Mouse (Mus musculus) forebrain, embryonic 15.5 days (tissue): ENCODE measurements at regions not wholly inside any gene's neighbourhood (a gene's known extent, or its start where the extent isn't known, plus 50 kb on each side); places are given as distances from the start of the nearest gene placed in this dataset.

ENCODE experiments used
- ATAC-seq: fragments of 200-750 bp; cut with Nextera tagmentation; replicated peaks from 2 replicates; pipeline ENCODE4 v1.8.0; 2017; ENCODE audit warnings: mild to moderate bottlenecking, moderate TSS enrichment, moderate library complexity
- H3K27ac ChIP-seq: fragments of 300-500 bp; sonication (generic); replicated peaks from 2 replicates; pipeline ENCODE4 v1.5.1; 2015; ENCODE audit warnings: mild to moderate bottlenecking, inconsistent platforms
- H3K27me3 ChIP-seq: fragments of 300-500 bp; sonication (generic); 2 replicates; pipeline ENCODE4 v1.6.1; 2015; ENCODE audit warnings: inconsistent platforms
- H3K36me3 ChIP-seq: fragments of 300-500 bp; sonication (generic); 2 replicates; pipeline ENCODE4 v1.6.1; 2015; ENCODE audit warnings: mild to moderate bottlenecking, inconsistent platforms
- H3K4me1 ChIP-seq: fragments of 300-500 bp; sonication (generic); 2 replicates; pipeline ENCODE4 v1.6.1; 2015; ENCODE audit warnings: inconsistent platforms
- H3K4me2 ChIP-seq: fragments of 300-500 bp; sonication (generic); replicated peaks from 2 replicates; pipeline ENCODE4 v1.6.1; 2015; ENCODE audit warnings: mild to moderate bottlenecking, inconsistent platforms
- H3K4me3 ChIP-seq: fragments of 300-500 bp; sonication (generic); 2 replicates; pipeline ENCODE4 v1.5.1; 2015; ENCODE audit warnings: mild to moderate bottlenecking, inconsistent platforms
- H3K9ac ChIP-seq: fragments of 300-500 bp; sonication (generic); replicated peaks from 2 replicates; pipeline ENCODE4 v1.6.1; 2015; ENCODE audit warnings: mild to moderate bottlenecking, inconsistent platforms
- H3K9me3 ChIP-seq: fragments of 300-500 bp; sonication (generic); 2 replicates; pipeline ENCODE4 v1.6.1; 2016; ENCODE audit warnings: inconsistent platforms
- WGBS: fragments of 180-500 bp; shearing (Covaris S2); methylation state at CpG from one replicate; pipeline ENCODE4 v1.1.7; 2015; ENCODE audit warnings: mixed read lengths; 5-methylcytosine and 5-hydroxymethylcytosine counted together

DNA sequence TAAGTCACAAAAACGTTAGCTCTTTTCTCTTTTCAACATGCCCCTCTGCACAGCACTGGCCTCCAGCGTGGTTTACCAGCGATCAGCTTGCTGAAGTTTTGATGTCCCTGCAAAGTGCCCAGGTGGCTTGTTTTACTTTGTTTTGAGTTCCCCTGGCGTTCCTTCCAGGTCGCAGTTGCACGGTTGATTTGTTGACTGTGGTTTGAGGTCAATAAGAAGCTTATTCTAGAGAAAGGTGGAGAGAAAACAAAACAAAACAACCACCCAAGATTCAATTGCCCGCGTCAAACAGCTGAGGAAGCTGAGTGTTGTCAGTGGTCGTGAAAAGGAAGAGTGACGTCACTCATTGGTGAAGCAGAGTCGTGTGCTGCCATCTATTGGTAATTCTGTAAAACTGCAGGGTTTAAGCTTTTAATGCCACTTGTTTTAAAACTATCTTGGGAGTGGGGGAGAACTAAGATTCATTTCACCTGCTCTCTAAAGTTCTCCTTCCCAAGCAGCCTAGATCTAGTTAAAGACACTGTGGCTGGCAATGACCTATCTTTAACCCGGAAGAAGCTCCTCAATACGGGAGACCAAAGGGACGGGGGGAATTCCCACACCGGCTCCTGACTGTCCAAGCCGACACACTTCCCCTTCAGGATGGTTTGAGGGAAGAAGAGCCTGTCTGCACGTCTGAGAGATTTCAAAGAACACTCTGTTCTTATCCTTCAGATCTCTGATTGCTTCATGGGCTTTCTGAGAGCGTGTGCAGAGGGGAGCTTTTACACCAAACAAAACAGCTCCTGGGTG lies 170.3 kb upstream of the Olig3 start:
- peak overlapping the region; percentile 57 for H3K4me2 ChIP-seq
- peak; percentile 70 for ATAC-seq
- H3K27ac ChIP-seq: no peak overlapping the region
- no peaks in the 10 kb centered on the region for H3K36me3 ChIP-seq
- H3K4me1 ChIP-seq: peaks cover 3% of the 10 kb centered on the region; the same call in 1 of the 2 replicates
- H3K9me3 ChIP-seq: no peaks in the 10 kb centered on the region
- peak overlapping the region; percentile 32 for H3K4me3 ChIP-seq
- H3K27me3 ChIP-seq: peaks cover 3% of the 10 kb centered on the region; the same call in 1 of the 2 replicates
- WGBS: 12% methylated on average over 18 of the region's 18 CpGs
- H3K9ac ChIP-seq: peak overlapping the region; percentile 38; the same call in 1 of the 2 replicates

DNA sequence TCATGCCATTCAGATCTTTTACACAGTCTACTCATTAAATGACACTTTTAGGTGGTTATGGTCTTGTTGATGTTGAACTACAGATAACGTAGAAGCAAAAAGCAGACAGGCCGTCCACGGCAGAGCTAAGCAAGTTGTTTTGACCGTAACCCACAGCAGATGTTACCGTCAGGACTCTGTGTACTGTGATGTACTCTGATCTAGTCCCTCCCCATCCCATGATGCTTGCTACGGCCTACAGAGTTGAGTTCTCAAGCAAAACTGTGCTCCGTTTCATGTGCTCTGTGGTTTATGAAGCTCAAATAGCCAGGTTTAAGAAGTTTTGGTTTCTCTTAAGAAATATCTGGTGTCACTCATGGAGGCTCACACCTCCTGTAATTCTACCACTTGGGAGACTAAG lies 169.4 kb upstream of the Tnfaip3 start:
- Histone ChIP-seq H3K27me3 (peaks cover 3% of the 10 kb centered on the region; the same call in 1 of the 2 replicates), H3K4me1 (peaks cover 3% of the 10 kb centered on the region; the same call in 1 of the 2 replicates), H3K36me3 (no peaks in the 10 kb centered on the region), H3K27ac (no peak overlapping the region), H3K9me3 (no peaks in the 10 kb centered on the region), H3K4me3 (no peak overlapping the region), H3K4me2 (no peak overlapping the region), H3K9ac (no peak overlapping the region)
- ATAC-seq: no peak
- WGBS: 95% methylated on average over 7 of the region's 7 CpGs

DNA sequence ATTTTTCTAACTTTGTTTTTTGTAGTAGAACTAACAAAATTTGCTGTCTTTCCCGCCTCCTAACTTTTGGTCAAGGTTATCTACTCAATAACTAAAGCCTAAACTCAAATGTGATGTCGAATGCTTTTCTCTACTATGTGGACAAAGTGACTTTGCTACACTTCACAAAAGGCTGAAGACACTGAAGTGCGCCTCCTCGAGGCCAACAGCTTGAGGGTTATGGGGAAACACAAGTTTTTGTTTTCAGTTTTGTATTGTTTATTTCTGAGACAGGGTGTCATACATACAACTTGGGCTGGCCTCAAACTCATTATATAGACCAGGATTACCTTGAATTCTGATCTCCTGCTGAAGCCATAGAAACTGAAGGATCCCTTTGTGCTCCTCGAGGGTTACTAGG lies 162.4 kb upstream of the Tnfaip3 start:
- Histone ChIP-seq H3K9me3 (0 out of 2 replicates have a peak, but pooled peaks cover 4% of the 10 kb centered on the region), H3K36me3 (no peaks in the 10 kb centered on the region), H3K4me3 (no peak overlapping the region), H3K9ac (no peak overlapping the region), H3K27me3 (no peaks in the 10 kb centered on the region), H3K4me2 (no peak overlapping the region), H3K4me1 (no peaks in the 10 kb centered on the region), H3K27ac (no peak overlapping the region)
- ATAC-seq: no peak
- WGBS: 81% methylated on average over 5 of the region's 5 CpGs

DNA sequence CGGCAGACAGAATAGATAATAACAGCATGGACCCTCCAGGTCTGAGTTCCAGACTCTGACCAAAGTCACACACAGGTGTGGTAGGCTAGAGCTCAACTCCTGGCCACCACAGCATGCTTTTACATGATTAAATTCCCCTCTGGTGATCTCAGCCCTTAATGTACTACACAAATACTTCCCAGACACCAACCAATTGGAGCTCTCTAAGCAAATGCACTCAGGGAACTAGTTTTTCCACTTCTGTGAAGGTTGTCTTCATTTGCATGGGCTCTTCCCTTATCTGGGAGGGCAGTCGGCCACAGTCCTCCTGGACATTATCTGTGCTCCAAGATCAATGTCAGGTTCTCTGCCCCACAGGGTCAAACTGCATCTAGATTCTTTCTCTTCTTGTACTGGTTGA lies 162.0 kb upstream of the Tnfaip3 start:
- no peaks in the 10 kb centered on the region for H3K27me3 ChIP-seq
- 82% methylated on average over 2 of the region's 2 CpGs for WGBS

DNA sequence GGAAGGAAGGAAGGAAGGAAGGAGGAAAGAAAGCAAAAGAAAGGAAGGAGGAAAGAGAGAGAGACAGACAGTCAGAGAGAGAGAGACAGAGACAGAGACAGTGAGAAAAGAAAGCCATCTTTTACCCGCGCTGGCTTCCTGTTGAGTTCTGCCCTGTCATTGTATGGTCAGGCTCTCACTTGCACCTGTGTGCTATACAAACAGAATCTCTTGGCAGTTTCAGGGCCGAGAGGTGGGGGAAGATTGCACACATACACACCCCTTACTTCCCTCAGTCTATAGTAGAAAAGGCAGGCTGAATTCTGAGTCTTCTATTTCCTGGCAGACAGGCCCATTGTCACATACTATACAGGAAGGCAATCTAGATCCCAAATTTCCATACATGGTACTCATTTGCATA lies 160.8 kb upstream of the Tnfaip3 start:
- no peak for ATAC-seq

More for the DNA sequence above, 162.0 kb upstream of the Tnfaip3 start:
- Histone ChIP-seq H3K27ac (no peak overlapping the region), H3K4me1 (no peaks in the 10 kb centered on the region), H3K9ac (no peak overlapping the region), H3K36me3 (no peaks in the 10 kb centered on the region), H3K4me2 (no peak overlapping the region), H3K4me3 (no peak overlapping the region), H3K9me3 (0 out of 2 replicates have a peak, but pooled peaks cover 4% of the 10 kb centered on the region)
- ATAC-seq: no peak

DNA sequence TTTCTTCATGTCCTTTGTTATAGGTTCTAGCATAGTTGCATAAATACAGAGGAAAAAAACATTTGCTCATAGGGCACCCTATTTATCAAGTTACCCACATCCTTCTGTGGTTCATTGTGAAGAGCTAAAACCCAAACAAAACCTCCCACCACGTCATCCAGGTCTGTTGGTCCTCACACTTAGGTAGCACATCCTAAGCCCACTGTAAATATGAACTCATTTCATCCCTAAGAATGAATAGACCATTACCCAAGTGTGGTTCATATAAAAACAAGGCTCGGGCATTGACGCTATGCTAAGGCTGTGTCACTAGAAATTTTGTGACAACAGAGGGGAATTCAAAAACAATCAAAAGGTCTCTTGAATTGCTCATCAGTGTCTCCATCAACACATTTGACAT lies 156.4 kb upstream of the Tnfaip3 start:
- Histone ChIP-seq H3K36me3 (no peaks in the 10 kb centered on the region), H3K9ac (no peak overlapping the region), H3K9me3 (0 out of 2 replicates have a peak, but pooled peaks cover 4% of the 10 kb centered on the region), H3K4me2 (no peak overlapping the region), H3K4me3 (no peak overlapping the region), H3K27me3 (no peaks in the 10 kb centered on the region), H3K4me1 (no peaks in the 10 kb centered on the region), H3K27ac (no peak overlapping the region)
- 77% methylated on average over 3 of the region's 3 CpGs for WGBS
- no peak for ATAC-seq

More for the DNA sequence above, 160.8 kb upstream of the Tnfaip3 start:
- no peak overlapping the region for H3K4me3 ChIP-seq
- no peak overlapping the region for H3K9ac ChIP-seq
- 0 out of 2 replicates have a peak, but pooled peaks cover 4% of the 10 kb centered on the region for H3K9me3 ChIP-seq
- no peaks in the 10 kb centered on the region for H3K4me1 ChIP-seq
- H3K27me3 ChIP-seq: no peaks in the 10 kb centered on the region
- H3K36me3 ChIP-seq: no peaks in the 10 kb centered on the region
- no peak overlapping the region for H3K4me2 ChIP-seq
- WGBS: 92% methylated on average over 3 of the region's 3 CpGs
- H3K27ac ChIP-seq: no peak overlapping the region

DNA sequence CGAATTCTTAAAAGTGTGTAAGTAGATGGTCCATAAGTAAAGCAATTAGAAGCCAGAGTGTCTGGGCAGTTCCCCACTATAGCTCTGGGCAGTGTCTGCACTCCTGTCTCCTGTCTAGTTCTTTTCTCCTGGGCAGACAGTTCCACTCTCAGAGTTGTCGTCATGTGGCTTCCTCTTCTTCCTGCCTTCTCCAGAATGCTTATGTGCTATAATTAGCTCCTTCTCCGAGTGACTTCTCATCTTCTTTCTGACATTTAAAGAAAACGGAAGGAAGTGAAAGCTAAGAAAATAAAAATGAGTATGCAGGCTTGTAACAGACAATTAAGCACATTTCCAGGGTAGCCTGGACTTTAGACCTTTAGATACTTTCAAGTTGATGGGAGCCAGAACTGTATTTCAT lies 155.1 kb upstream of the Tnfaip3 start:
- ATAC-seq: no peak
- H3K4me2 ChIP-seq: no peak overlapping the region
- no peak overlapping the region for H3K4me3 ChIP-seq
- no peaks in the 10 kb centered on the region for H3K27me3 ChIP-seq
- H3K27ac ChIP-seq: no peak overlapping the region
- H3K4me1 ChIP-seq: no peaks in the 10 kb centered on the region
- no peaks in the 10 kb centered on the region for H3K36me3 ChIP-seq
- WGBS: 69% methylated on average over 4 of the region's 4 CpGs
- 0 out of 2 replicates have a peak, but pooled peaks cover 3% of the 10 kb centered on the region for H3K9me3 ChIP-seq
- no peak overlapping the region for H3K9ac ChIP-seq

DNA sequence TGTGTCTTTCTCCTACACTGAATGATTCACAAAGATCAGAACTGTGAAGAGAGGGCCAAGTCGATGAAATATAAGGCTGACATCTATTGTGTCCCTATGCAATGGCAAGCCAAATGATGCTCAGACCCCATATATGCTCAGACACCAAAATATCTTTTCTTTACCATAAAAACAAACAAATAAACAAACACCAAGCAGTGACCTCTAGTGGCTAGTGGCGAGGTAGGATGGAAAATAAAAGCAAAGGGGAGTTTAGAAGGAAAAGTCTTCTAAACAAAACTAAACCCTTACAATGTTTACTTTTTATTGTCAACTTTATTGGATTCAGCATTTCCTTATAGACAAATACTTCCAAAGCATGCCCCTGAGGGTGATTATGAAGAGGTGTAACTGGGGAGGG lies 153.8 kb upstream of the Tnfaip3 start:
- H3K4me1 ChIP-seq: no peaks in the 10 kb centered on the region
- no peak overlapping the region for H3K9ac ChIP-seq
- no peak overlapping the region for H3K4me3 ChIP-seq
- no peaks in the 10 kb centered on the region for H3K36me3 ChIP-seq
- H3K4me2 ChIP-seq: no peak overlapping the region
- no peaks in the 10 kb centered on the region for H3K9me3 ChIP-seq
- ATAC-seq: no peak
- WGBS: 75% methylated on average over 2 of the region's 2 CpGs
- H3K27me3 ChIP-seq: no peaks in the 10 kb centered on the region
- no peak overlapping the region for H3K27ac ChIP-seq

DNA sequence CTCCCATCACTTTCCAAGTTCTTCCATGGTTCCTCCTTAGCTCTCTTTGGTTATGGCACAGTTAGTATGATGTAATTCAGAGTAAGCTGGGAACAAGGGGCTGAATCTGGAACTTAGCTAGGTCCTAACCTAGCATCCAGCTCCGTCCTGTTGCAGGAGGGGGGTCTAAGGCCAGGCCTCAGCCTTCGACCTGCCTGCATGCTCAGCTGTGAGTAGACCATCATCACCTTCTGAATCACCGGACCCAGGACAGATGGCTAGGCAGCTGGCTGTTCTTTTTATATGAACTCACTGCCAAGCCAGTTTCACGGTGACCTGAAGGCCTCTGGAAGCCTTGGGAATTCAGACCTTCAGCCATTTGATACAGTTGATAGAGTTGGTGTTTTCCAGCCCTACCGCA lies 152.9 kb upstream of the Tnfaip3 start:
- no peak overlapping the region for H3K27ac ChIP-seq
- H3K4me3 ChIP-seq: no peak overlapping the region
- no peak overlapping the region for H3K4me2 ChIP-seq
- no peak overlapping the region for H3K9ac ChIP-seq
- H3K9me3 ChIP-seq: no peaks in the 10 kb centered on the region
- no peaks in the 10 kb centered on the region for H3K27me3 ChIP-seq
- H3K36me3 ChIP-seq: no peaks in the 10 kb centered on the region
- H3K4me1 ChIP-seq: no peaks in the 10 kb centered on the region
- ATAC-seq: no peak
- WGBS: 87% methylated on average over 5 of the region's 5 CpGs

DNA sequence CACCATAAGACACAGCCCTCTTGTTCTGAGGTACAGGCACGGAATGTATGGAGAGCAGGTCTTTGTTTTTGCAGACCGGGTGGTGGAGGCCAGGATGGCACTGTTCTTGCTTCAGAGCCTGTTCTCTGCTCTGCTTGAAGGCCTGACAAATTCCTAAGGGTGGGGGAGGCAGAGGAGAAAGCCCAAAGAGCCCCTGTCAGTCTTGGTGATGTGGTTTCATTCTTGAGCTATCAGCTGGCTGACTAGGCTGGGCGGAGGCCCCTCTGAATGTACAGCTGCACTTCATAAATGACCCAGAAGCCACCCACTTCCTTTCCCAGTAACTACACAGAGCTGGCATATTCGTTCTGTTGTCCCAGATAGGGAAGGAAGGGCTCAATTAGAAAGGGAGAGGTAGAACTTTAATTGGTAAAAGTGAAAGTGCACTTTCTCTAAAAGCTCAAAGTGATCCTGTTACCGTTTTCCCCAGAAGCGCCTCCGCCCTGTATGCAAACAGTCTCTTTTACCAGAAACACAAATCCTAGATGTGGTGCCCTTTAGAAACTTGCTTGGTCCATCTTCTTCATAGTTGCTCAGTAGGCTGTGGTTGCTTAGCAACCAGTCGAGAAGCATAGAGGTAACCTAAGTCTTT lies 152.3 kb upstream of the Tnfaip3 start:
- Histone ChIP-seq H3K27ac (no peak overlapping the region), H3K4me1 (no peaks in the 10 kb centered on the region), H3K9me3 (no peaks in the 10 kb centered on the region), H3K27me3 (no peaks in the 10 kb centered on the region), H3K36me3 (no peaks in the 10 kb centered on the region), H3K4me2 (no peak overlapping the region), H3K4me3 (no peak overlapping the region), H3K9ac (no peak overlapping the region)
- 41% methylated on average over 8 of the region's 8 CpGs for WGBS
- ATAC-seq: no peak

DNA sequence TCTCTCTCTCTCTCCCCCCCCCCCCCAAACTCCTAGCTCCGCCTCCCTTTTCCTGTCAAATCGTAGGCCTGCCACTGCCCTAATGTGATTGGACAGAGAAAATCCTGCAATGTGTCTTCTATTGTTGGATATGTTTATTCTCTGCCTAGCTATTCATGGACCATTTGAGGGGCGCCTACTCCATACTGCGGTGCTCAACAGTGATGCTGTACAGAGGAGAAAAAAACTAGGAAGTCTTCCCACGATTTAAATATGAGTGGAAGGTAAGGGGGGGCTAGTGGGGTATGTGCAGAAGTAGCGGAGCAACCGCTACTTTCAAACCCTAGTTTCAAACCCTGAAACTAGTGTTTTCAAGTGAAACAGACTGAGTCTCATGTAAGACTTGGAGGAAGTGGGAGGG lies 151.6 kb upstream of the Tnfaip3 start:
- no peaks in the 10 kb centered on the region for H3K27me3 ChIP-seq
- no peak overlapping the region for H3K4me2 ChIP-seq
- H3K9me3 ChIP-seq: no peaks in the 10 kb centered on the region
- no peaks in the 10 kb centered on the region for H3K36me3 ChIP-seq
- WGBS: 73% methylated on average over 7 of the region's 7 CpGs
- no peak overlapping the region for H3K9ac ChIP-seq
- H3K27ac ChIP-seq: no peak overlapping the region
- no peak overlapping the region for H3K4me3 ChIP-seq
- no peak for ATAC-seq
- H3K4me1 ChIP-seq: no peaks in the 10 kb centered on the region

DNA sequence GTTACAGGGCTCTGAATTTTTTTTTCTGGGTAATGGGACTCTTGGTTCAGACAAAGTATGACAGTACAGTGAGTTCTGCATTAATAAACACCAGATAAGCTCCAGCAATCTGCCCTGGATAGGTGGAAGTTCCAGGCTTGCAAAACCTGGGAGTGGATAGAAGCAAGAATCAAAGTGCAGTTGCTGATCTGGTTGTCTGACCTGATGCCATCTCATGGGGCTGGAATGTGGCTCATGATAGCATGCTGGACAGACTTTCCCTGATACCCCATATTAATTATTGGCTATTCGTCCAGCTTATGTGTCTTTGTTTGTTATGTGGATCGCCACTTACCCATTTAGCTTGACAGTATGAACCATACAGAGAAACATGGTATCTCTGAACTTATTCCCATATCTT lies 146.6 kb upstream of the Tnfaip3 start:
- H3K9me3 ChIP-seq: no peaks in the 10 kb centered on the region
- H3K4me3 ChIP-seq: no peak overlapping the region
- H3K9ac ChIP-seq: no peak overlapping the region
- no peaks in the 10 kb centered on the region for H3K27me3 ChIP-seq
- H3K4me2 ChIP-seq: no peak overlapping the region
- H3K4me1 ChIP-seq: no peaks in the 10 kb centered on the region
- 87% methylated on average over 2 of the region's 2 CpGs for WGBS
- no peak for ATAC-seq
- no peak overlapping the region for H3K27ac ChIP-seq
- no peaks in the 10 kb centered on the region for H3K36me3 ChIP-seq
